Mouse (Mus musculus): ENCODE measurements around the gene Pfkfb4.

The Pfkfb4 gene

GRCm38 (mm10) chr9:108998287-108999166, 6.9 kb downstream of the Pfkfb4 start:
- no peak for DNase-seq

- no peak for DNase-seq
These were observed 7.6 kb downstream of the Pfkfb4 start for GRCm38 (mm10) chr9:108999167-108999526.

- DNase-seq = peak; percentile 60
These were observed 9.1 kb downstream of the Pfkfb4 start for GRCm38 (mm10) chr9:109000726-109001125.

GRCm38 (mm10) chr9:109003201-109003600, 11.6 kb downstream of the Pfkfb4 start:
- no peak for DNase-seq

- DNase-seq = no peak
These were observed 15.6 kb downstream of the Pfkfb4 start for GRCm38 (mm10) chr9:109007025-109007780.

- no peak for DNase-seq
These were observed 16.5 kb downstream of the Pfkfb4 start for GRCm38 (mm10) chr9:109008081-109008480.

GRCm38 (mm10) chr9:109008994-109009635, 17.5 kb downstream of the Pfkfb4 start:
- peak; percentile 75 for DNase-seq

- peak; percentile 77 for DNase-seq
These were observed 18.2 kb downstream of the Pfkfb4 start for GRCm38 (mm10) chr9:109009636-109010315.

- DNase-seq = no peak
These were observed 18.7 kb downstream of the Pfkfb4 start for GRCm38 (mm10) chr9:109010316-109010690.

GRCm38 (mm10) chr9:109015397-109015796, 23.8 kb downstream of the Pfkfb4 start:
- no peak for DNase-seq

- DNase-seq = no peak
These were observed 25.5 kb downstream of the Pfkfb4 start for GRCm38 (mm10) chr9:109016973-109017604.

GRCm38 (mm10) chr9:109021428-109021827, 29.9 kb downstream of the Pfkfb4 start:
- no peak for DNase-seq

GRCm38 (mm10) chr9:109022866-109023685, 31.5 kb downstream of the Pfkfb4 start:
- DNase-seq = peak; percentile 69

- DNase-seq = no peak
These were observed 35.9 kb downstream of the Pfkfb4 start for GRCm38 (mm10) chr9:109027521-109027920.

- no peak for DNase-seq
These were observed 36.8 kb downstream of the Pfkfb4 start for GRCm38 (mm10) chr9:109028421-109028820.

- no peak for DNase-seq
These were observed 37.3 kb downstream of the Pfkfb4 start for GRCm38 (mm10) chr9:109028919-109029318.

GRCm38 (mm10) chr9:109030312-109030711, 38.7 kb downstream of the Pfkfb4 start:
- DNase-seq = no peak

- no peak for DNase-seq
These were observed 39.4 kb downstream of the Pfkfb4 start for GRCm38 (mm10) chr9:109031001-109031400.

- no peak for DNase-seq
These were observed 40.1 kb downstream of the Pfkfb4 start for GRCm38 (mm10) chr9:109031686-109032085.

- no peak for DNase-seq
These were observed 40.9 kb downstream of the Pfkfb4 start for GRCm38 (mm10) chr9:109032435-109032834.

- no peak for DNase-seq
These were observed 46.7 kb downstream of the Pfkfb4 start, which contains the start of gene Shisa5 for GRCm38 (mm10) chr9:109038086-109038895. Gene Shisa5, plus strand, starts transcription at chr9:109038565.
